Mouse (Mus musculus): ENCODE data around the gene Mei1. TPM values are rescaled to one million over a fixed set of nuclear protein-coding genes. Genes with fewer than 3 reads are reported as not detected.

Mei1 gene
- polyA plus RNA-seq, 1 experiment from 2014 or later: 0.09 TPM

DNA sequence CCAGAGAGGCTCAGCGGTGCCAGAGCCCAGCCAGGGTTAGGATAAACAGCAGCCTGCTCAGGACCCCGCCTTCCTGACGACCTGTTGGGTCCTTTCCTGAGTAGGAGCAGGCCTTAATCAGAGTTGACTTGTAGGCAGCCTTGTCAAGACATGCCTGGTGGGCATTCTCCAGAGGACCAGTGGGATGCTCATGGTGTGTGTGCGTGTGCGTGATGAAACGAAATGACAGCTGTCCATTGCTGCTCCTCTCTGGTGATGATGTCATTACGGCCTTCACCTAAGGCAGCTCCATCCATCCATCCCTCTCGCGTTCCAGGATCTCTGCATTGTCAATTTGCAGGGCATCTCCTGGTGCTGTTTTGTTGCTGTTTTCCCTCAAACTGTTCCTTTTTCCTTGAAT is 89.7 kb downstream of the Mei1 start:
- no peak for TF ChIP-seq CTCF (IDR thresholded peaks at IDR 0.05; ENCODE audit: low read depth)
- H3K4me2 ChIP-seq (ENCODE audit: low read length): no peak overlapping the region
- no peak overlapping the region for H3K27ac ChIP-seq
- H3K9me3 ChIP-seq (replicated peaks; ENCODE audit: low read length): no peaks in the 10 kb centered on the region
- H3K9ac ChIP-seq (ENCODE audit: low read depth, low read length): no peak overlapping the region
- H3K27me3 ChIP-seq (ENCODE audit: insufficient read depth, low read length): no peaks in the 10 kb centered on the region
- H3K36me3 ChIP-seq (ENCODE audit: insufficient read depth, low read length): no peaks in the 10 kb centered on the region
- ATAC-seq (replicated peaks; ENCODE audit: low FRiP score, low read depth): no peak
- peaks cover 13% of the 10 kb centered on the region; the same call in 1 of the 2 replicates for H3K4me1 ChIP-seq (replicated peaks; ENCODE audit: insufficient read depth, low read length)
- no peak overlapping the region for H3K4me3 ChIP-seq (replicated peaks; ENCODE audit: low read depth, low read length)
- WGBS: 84% methylated on average over 9 of the region's 9 CpGs
- DNase-seq (ENCODE audit: low spot score): no peak

DNA sequence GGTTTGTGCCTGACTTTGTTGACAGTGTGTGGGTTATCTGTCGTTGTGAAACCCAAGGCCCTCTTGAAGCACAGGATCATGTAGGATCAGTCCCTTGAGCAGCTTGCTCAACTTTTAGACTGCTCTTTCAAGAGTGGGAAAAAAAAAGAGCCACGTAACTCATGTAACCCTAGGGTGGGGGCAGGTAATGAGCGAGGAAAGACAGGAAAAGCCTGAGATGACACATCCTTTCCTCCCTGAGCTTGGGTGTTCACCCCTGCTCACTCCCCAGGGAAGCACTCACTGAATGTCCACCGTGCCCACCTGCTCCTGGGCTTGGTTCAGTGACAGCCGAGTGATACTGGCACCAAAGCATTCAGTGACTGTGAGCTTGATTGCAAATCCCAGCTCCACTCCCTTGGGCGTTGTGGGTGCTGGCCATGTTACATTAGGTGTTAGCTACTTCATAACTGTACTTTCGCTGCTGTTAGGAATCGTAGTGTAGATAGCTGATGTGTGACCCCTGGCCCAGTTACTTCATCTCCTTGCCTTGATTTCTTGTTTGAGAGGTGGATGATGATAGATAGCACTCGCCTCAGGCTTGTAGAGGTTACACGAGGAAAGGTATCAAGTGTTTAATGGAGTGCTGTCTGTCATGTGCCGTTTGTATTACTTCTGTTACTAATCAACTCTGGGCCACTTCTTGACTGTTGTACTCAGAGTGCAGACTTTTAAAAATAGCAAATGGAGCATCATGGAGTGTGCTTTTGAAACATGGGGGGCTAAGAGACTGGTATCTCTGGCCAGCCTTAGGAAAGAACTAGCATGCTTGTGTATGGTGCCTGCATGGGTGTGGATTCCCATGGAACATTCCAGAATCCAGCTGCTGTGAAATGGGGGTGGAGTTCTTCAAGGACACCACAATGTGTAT is 91.2 kb downstream of the Mei1 start:
- Histone ChIP-seq H3K9ac (ENCODE audit: low read depth, low read length) (no peak overlapping the region), H3K27me3 (ENCODE audit: insufficient read depth, low read length) (no peaks in the 10 kb centered on the region), H3K36me3 (ENCODE audit: insufficient read depth, low read length) (no peaks in the 10 kb centered on the region), H3K4me2 (ENCODE audit: low read length) (no peak overlapping the region), H3K4me1 (replicated peaks; ENCODE audit: insufficient read depth, low read length) (peaks cover 17% of the 10 kb centered on the region; the same call in 1 of the 2 replicates), H3K4me3 (replicated peaks; ENCODE audit: low read depth, low read length) (no peak overlapping the region), H3K27ac (no peak overlapping the region), H3K9me3 (replicated peaks; ENCODE audit: low read length) (no peaks in the 10 kb centered on the region)
- ATAC-seq (replicated peaks; ENCODE audit: low FRiP score, low read depth) (no peak), DNase-seq (ENCODE audit: low spot score) (no peak)
- no peak for TF ChIP-seq CTCF (IDR thresholded peaks at IDR 0.05; ENCODE audit: low read depth)
- 52% methylated on average over 11 of the region's 11 CpGs for WGBS

DNA sequence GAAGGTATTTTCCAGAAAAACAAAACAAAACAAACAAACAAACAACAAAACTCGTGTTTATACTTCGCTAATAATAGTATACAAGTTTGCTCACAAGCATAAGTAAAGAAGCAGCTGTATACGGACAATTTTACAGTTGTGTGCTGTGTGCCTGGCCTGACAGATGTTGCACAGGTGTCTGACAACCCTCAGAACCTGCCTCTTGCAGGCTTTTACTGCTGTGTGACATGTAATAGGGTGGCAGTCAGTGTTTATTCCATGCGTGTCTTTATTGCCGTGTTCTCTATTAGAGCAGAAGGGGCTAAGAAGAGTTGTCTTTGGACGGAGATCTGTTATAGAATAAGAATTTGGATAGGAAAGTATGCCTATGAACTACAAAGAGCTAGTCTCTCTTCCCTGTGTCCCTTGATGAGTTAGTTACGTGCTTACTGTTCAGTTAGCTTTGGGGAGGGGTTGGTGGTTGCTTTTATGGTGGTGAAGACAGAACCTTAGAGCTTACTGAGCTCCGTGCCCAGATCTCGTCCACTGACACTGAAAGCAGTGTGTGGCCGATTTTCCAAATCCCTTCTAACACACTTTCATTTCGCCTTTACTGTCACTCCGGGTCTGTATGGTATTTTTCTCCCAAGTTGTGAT is 92.3 kb downstream of the Mei1 start:
- ATAC-seq (replicated peaks; ENCODE audit: low FRiP score, low read depth): no peak
- H3K27ac ChIP-seq: no peak overlapping the region
- 84% methylated on average over 12 of the region's 12 CpGs for WGBS

DNA sequence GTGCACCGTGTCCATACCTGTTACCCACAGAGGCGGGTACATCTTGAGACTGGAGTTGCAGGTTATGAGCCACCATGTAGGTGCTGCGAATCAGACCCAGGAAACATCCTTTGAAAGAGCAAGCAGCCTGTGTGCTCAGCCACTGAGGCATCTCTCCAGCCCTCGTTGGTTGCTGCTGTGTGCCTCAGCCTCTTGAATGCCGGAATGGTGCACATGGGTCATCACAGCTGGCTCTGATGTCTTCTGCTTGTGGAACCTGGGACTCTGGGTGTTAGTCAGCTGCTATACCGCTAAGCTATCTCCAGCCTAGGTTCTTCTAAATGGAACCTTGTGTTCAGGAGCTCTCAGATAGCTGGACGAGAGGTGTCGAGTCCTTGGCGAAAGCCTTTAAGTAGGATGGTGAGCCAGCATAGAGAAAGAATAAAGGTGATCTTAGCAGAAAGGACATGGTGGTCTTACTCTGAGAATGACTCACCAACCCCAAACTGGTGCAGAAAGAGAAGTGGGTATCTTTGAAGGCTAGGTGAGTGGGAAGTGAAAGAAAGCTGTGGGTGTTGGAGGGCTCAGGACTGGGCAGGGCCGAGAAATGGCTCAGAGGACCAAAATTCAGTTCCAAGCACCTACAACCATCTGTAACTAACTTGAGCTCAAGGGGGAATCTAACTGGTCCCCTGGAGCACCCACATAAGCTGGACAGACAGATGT is 93.7 kb downstream of the Mei1 start:
- no peak overlapping the region for H3K9ac ChIP-seq (ENCODE audit: low read depth, low read length)
- H3K27me3 ChIP-seq (ENCODE audit: insufficient read depth, low read length): no peaks in the 10 kb centered on the region
- no peaks in the 10 kb centered on the region for H3K36me3 ChIP-seq (ENCODE audit: insufficient read depth, low read length)
- H3K4me1 ChIP-seq (replicated peaks; ENCODE audit: insufficient read depth, low read length): peaks cover 37% of the 10 kb centered on the region
- TF ChIP-seq CTCF (IDR thresholded peaks at IDR 0.05; ENCODE audit: low read depth): no peak
- no peak overlapping the region for H3K4me3 ChIP-seq (replicated peaks; ENCODE audit: low read depth, low read length)
- DNase-seq (ENCODE audit: low spot score): no peak
- no peaks in the 10 kb centered on the region for H3K9me3 ChIP-seq (replicated peaks; ENCODE audit: low read length)
- H3K27ac ChIP-seq: peak overlapping the region; percentile 37
- no peak overlapping the region for H3K4me2 ChIP-seq (ENCODE audit: low read length)
- 86% methylated on average over 10 of the region's 10 CpGs for WGBS
- no peak for ATAC-seq (replicated peaks; ENCODE audit: low FRiP score, low read depth)

More for the DNA sequence above, 92.3 kb downstream of the Mei1 start:
- no peak overlapping the region for H3K4me2 ChIP-seq (ENCODE audit: low read length)
- no peak for TF ChIP-seq CTCF (IDR thresholded peaks at IDR 0.05; ENCODE audit: low read depth)
- no peak overlapping the region for H3K4me3 ChIP-seq (replicated peaks; ENCODE audit: low read depth, low read length)
- no peak for DNase-seq (ENCODE audit: low spot score)
- H3K36me3 ChIP-seq (ENCODE audit: insufficient read depth, low read length): no peaks in the 10 kb centered on the region
- H3K4me1 ChIP-seq (replicated peaks; ENCODE audit: insufficient read depth, low read length): peaks cover 27% of the 10 kb centered on the region; the same call in 1 of the 2 replicates
- no peak overlapping the region for H3K9ac ChIP-seq (ENCODE audit: low read depth, low read length)
- no peaks in the 10 kb centered on the region for H3K9me3 ChIP-seq (replicated peaks; ENCODE audit: low read length)
- H3K27me3 ChIP-seq (ENCODE audit: insufficient read depth, low read length): no peaks in the 10 kb centered on the region

GRCm38 (mm10) chr15:82164061-82164399 is 94.2 kb downstream of the Mei1 start:
- H3K4me3 ChIP-seq (replicated peaks; ENCODE audit: low read depth, low read length): no peak overlapping the region
- no peak overlapping the region for H3K4me2 ChIP-seq (ENCODE audit: low read length)
- ATAC-seq (replicated peaks; ENCODE audit: low FRiP score, low read depth) (no peak), DNase-seq (ENCODE audit: low spot score) (no peak)
- H3K9me3 ChIP-seq (replicated peaks; ENCODE audit: low read length): no peaks in the 10 kb centered on the region
- no peaks in the 10 kb centered on the region for H3K27me3 ChIP-seq (ENCODE audit: insufficient read depth, low read length)
- WGBS: 57% methylated on average over 4 of the region's 4 CpGs
- no peaks in the 10 kb centered on the region for H3K36me3 ChIP-seq (ENCODE audit: insufficient read depth, low read length)
- H3K27ac ChIP-seq: peak overlapping the region; percentile 37
- H3K9ac ChIP-seq (ENCODE audit: low read depth, low read length): no peak overlapping the region
- no peak; the same call in 1 of the 2 replicates for TF ChIP-seq CTCF (IDR thresholded peaks at IDR 0.05; ENCODE audit: low read depth)
- H3K4me1 ChIP-seq (replicated peaks; ENCODE audit: insufficient read depth, low read length): peaks cover 40% of the 10 kb centered on the region

GRCm38 (mm10) chr15:82164496-82164895 is 94.7 kb downstream of the Mei1 start:
- WGBS: 45% methylated on average over 7 of the region's 7 CpGs
- no peaks in the 10 kb centered on the region for H3K27me3 ChIP-seq (ENCODE audit: insufficient read depth, low read length)
- no peaks in the 10 kb centered on the region for H3K36me3 ChIP-seq (ENCODE audit: insufficient read depth, low read length)
- no peak overlapping the region for H3K4me2 ChIP-seq (ENCODE audit: low read length)
- H3K9me3 ChIP-seq (replicated peaks; ENCODE audit: low read length): no peaks in the 10 kb centered on the region
- peaks cover 40% of the 10 kb centered on the region for H3K4me1 ChIP-seq (replicated peaks; ENCODE audit: insufficient read depth, low read length)
- H3K4me3 ChIP-seq (replicated peaks; ENCODE audit: low read depth, low read length): no peak overlapping the region
- no peak for TF ChIP-seq CTCF (IDR thresholded peaks at IDR 0.05; ENCODE audit: low read depth)
- peak overlapping the region; percentile 37 for H3K27ac ChIP-seq
- no peak for DNase-seq (ENCODE audit: low spot score)
- ATAC-seq (replicated peaks; ENCODE audit: low FRiP score, low read depth): no peak
- H3K9ac ChIP-seq (ENCODE audit: low read depth, low read length): no peak overlapping the region

Data from kidney, postnatal 0 days (tissue).